Mouse (Mus musculus): ENCODE data around the gene Sirt6.
A peak's percentile ranks its signal among the peaks of the same experiment; 100 is the strongest.

The Sirt6 gene

GRCm38 (mm10) chr10:81626994-81627835 is at the start of gene Sirt6:
Gene Sirt6, minus strand, starts transcription at chr10:81627797.
- DNase-seq (ENCODE audit: inconsistent age in 2 of 2, low spot score in 1 of 2) = peak; percentile 95 to 98

GRCm38 (mm10) chr10:81656174-81656573 is 28.6 kb upstream of the Sirt6 start:
- DNase-seq (ENCODE audit: inconsistent age in 2 of 2, low spot score in 1 of 2) = peak in 1 of 2 experiments; percentile 10

GRCm38 (mm10) chr10:81655178-81655577 is 27.6 kb upstream of the Sirt6 start:
- peak; percentile 3 to 17 for DNase-seq (ENCODE audit: inconsistent age in 2 of 2, low spot score in 1 of 2)

GRCm38 (mm10) chr10:81648803-81649775 is 21.5 kb upstream of the Sirt6 start, which contains the start of gene Gm10778:
Gene Gm10778, plus strand, starts transcription at chr10:81649059.
- peak; percentile 87 to 97 for DNase-seq (ENCODE audit: inconsistent age in 2 of 2, low spot score in 1 of 2)

- DNase-seq (ENCODE audit: inconsistent age in 2 of 2, low spot score in 1 of 2) = peak in 1 of 2 experiments; percentile 40
These were observed 18.5 kb upstream of the Sirt6 start for GRCm38 (mm10) chr10:81646015-81646555.

- DNase-seq (ENCODE audit: inconsistent age in 2 of 2, low spot score in 1 of 2) = peak in 1 of 2 experiments; percentile 5
These were observed 17.8 kb upstream of the Sirt6 start for GRCm38 (mm10) chr10:81645391-81645790.

GRCm38 (mm10) chr10:81644716-81645115 is 17.1 kb upstream of the Sirt6 start:
- DNase-seq (ENCODE audit: inconsistent age in 2 of 2, low spot score in 1 of 2) = peak in 1 of 2 experiments; percentile 39

GRCm38 (mm10) chr10:81644162-81644561 is 16.6 kb upstream of the Sirt6 start:
- DNase-seq (ENCODE audit: inconsistent age in 2 of 2, low spot score in 1 of 2) = peak in 1 of 2 experiments; percentile 40

- DNase-seq (ENCODE audit: inconsistent age in 2 of 2, low spot score in 1 of 2) = peak; percentile 98
These were observed 16.0 kb upstream of the Sirt6 start for GRCm38 (mm10) chr10:81643449-81644055.

GRCm38 (mm10) chr10:81642648-81643448 is 15.3 kb upstream of the Sirt6 start:
- no peak for DNase-seq (ENCODE audit: inconsistent age in 2 of 2, low spot score in 1 of 2)

- DNase-seq (ENCODE audit: inconsistent age in 2 of 2, low spot score in 1 of 2) = peak; percentile 48 to 55
These were observed 14.5 kb upstream of the Sirt6 start for GRCm38 (mm10) chr10:81641978-81642647.

GRCm38 (mm10) chr10:81641566-81641965 is 14.0 kb upstream of the Sirt6 start:
- DNase-seq (ENCODE audit: inconsistent age in 2 of 2, low spot score in 1 of 2) = peak in 1 of 2 experiments; percentile 6

GRCm38 (mm10) chr10:81640825-81641224 is 13.2 kb upstream of the Sirt6 start:
- peak; percentile 26 to 44 for DNase-seq (ENCODE audit: inconsistent age in 2 of 2, low spot score in 1 of 2)

GRCm38 (mm10) chr10:81638101-81638500 is 10.5 kb upstream of the Sirt6 start:
- peak in 1 of 2 experiments; percentile 22 for DNase-seq (ENCODE audit: inconsistent age in 2 of 2, low spot score in 1 of 2)

- peak in 1 of 2 experiments; percentile 16 for DNase-seq (ENCODE audit: inconsistent age in 2 of 2, low spot score in 1 of 2)
These were observed 8.7 kb upstream of the Sirt6 start for GRCm38 (mm10) chr10:81636338-81636737.

- DNase-seq (ENCODE audit: inconsistent age in 2 of 2, low spot score in 1 of 2) = peak; percentile 91 to 96
These were observed 5.9 kb upstream of the Sirt6 start for GRCm38 (mm10) chr10:81633253-81634099.

GRCm38 (mm10) chr10:81628390-81628789 is 793 bp upstream of the Sirt6 start, which contains the start of gene Ankrd24:
Gene Ankrd24, plus strand, starts transcription at chr10:81628540.
- DNase-seq (ENCODE audit: inconsistent age in 2 of 2, low spot score in 1 of 2) = peak; percentile 41 to 42

GRCm38 (mm10) chr10:81627836-81628220 is 231 bp upstream of the Sirt6 start:
- peak in 1 of 2 experiments; percentile 62 for DNase-seq (ENCODE audit: inconsistent age in 2 of 2, low spot score in 1 of 2)

Data from adrenal gland, adult (tissue).